Mouse (Mus musculus): ENCODE measurements around the gene Gm38431. TPM values are rescaled to one million over a fixed set of nuclear protein-coding genes. Genes with fewer than 3 reads are reported as not detected.
A peak's percentile ranks its signal among the peaks of the same experiment; 100 is the strongest.

Gene Gm38431
- polyA plus RNA-seq, 1 experiment from 2014 or later, result 0.61 TPM

- Histone ChIP-seq H3K27ac (ENCODE audit: low read depth) (peak overlapping the region; percentile 87), H3K36me3 (replicated peaks; ENCODE audit: insufficient read depth, low read length) (peaks cover 26% of the 10 kb centered on the region), H3K4me2 (ENCODE audit: low read depth, low read length) (peak overlapping the region; percentile 98), H3K9me3 (ENCODE audit: low read length) (no peaks in the 10 kb centered on the region), H3K4me1 (ENCODE audit: insufficient read depth) (peaks cover 57% of the 10 kb centered on the region), H3K9ac (replicated peaks) (peak overlapping the region; percentile 71), H3K4me3 (ENCODE audit: low read depth, low read length) (peak overlapping the region; percentile 55), H3K27me3 (ENCODE audit: insufficient read depth, low read length) (peaks cover 37% of the 10 kb centered on the region)
- DNase-seq (no peak), ATAC-seq (no peak)
- TF ChIP-seq EP300 (IDR thresholded peaks at IDR 0.05; ENCODE audit: low read depth) (no peak), CTCF (IDR thresholded peaks at IDR 0.05; ENCODE audit: low read depth) (no peak)
- WGBS (ENCODE audit: insufficient replicate concordance), result 23% methylated on average over 22 of the region's 22 CpGs
These were observed 61.7 kb downstream of the Gm38431 start for GRCm38 (mm10) chr9:21030055-21030600.

- peak; percentile 90 for DNase-seq
- peak within 1 kb of the TSS; percentile 71 for H3K9ac ChIP-seq (replicated peaks)
- H3K36me3 ChIP-seq (replicated peaks; ENCODE audit: insufficient read depth, low read length), result peaks cover 26% of the 10 kb centered on the region
- WGBS (ENCODE audit: insufficient replicate concordance), result 1% methylated on average over 37 of the region's 37 CpGs
- peak within 1 kb of the TSS; percentile 87 for H3K27ac ChIP-seq (ENCODE audit: low read depth)
- H3K4me2 ChIP-seq (ENCODE audit: low read depth, low read length), result peak within 1 kb of the TSS; percentile 98
- TF ChIP-seq CTCF (IDR thresholded peaks at IDR 0.05; ENCODE audit: low read depth), result peak; percentile 97
- peak; percentile 94 for TF ChIP-seq EP300 (IDR thresholded peaks at IDR 0.05; ENCODE audit: low read depth)
- H3K27me3 ChIP-seq (ENCODE audit: insufficient read depth, low read length), result peaks cover 31% of the 10 kb centered on the region
- H3K9me3 ChIP-seq (ENCODE audit: low read length), result no peaks in the 10 kb centered on the region
- H3K4me1 ChIP-seq (ENCODE audit: insufficient read depth), result peaks cover 54% of the 10 kb centered on the region
- peak; percentile 81 for ATAC-seq
- H3K4me3 ChIP-seq (ENCODE audit: low read depth, low read length), result peak within 1 kb of the TSS; percentile 55
These were observed 62.3 kb downstream of the Gm38431 start, which contains the start of gene Icam4 for GRCm38 (mm10) chr9:21029291-21030054. Gene Icam4 (plus strand): TSS chr9:21029373.

- Histone ChIP-seq H3K36me3 (replicated peaks; ENCODE audit: insufficient read depth, low read length) (peaks cover 27% of the 10 kb centered on the region), H3K27me3 (ENCODE audit: insufficient read depth, low read length) (peaks cover 22% of the 10 kb centered on the region), H3K4me3 (ENCODE audit: low read depth, low read length) (no peak overlapping the region; the same call in 1 of the 2 replicates), H3K9me3 (ENCODE audit: low read length) (no peaks in the 10 kb centered on the region), H3K9ac (replicated peaks) (no peak overlapping the region; the same call in 1 of the 2 replicates), H3K4me2 (ENCODE audit: low read depth, low read length) (peak overlapping the region; percentile 98), H3K27ac (ENCODE audit: low read depth) (peak overlapping the region; percentile 87), H3K4me1 (ENCODE audit: insufficient read depth) (peaks cover 53% of the 10 kb centered on the region)
- TF ChIP-seq CTCF (IDR thresholded peaks at IDR 0.05; ENCODE audit: low read depth), result no peak
- no peak for TF ChIP-seq EP300 (IDR thresholded peaks at IDR 0.05; ENCODE audit: low read depth)
- ATAC-seq, result no peak
- no peak for DNase-seq
- 61% methylated on average over 6 of the region's 6 CpGs for WGBS (ENCODE audit: insufficient replicate concordance)
These were observed 63.2 kb downstream of the Gm38431 start for GRCm38 (mm10) chr9:21028560-21029110.

GRCm38 (mm10) chr9:21027774-21028290 lies 64.0 kb downstream of the Gm38431 start:
- Histone ChIP-seq H3K4me1 (ENCODE audit: insufficient read depth) (peaks cover 45% of the 10 kb centered on the region), H3K9ac (replicated peaks) (no peak overlapping the region), H3K27me3 (ENCODE audit: insufficient read depth, low read length) (peaks cover 14% of the 10 kb centered on the region), H3K4me3 (ENCODE audit: low read depth, low read length) (no peak overlapping the region), H3K9me3 (ENCODE audit: low read length) (no peaks in the 10 kb centered on the region), H3K4me2 (ENCODE audit: low read depth, low read length) (no peak overlapping the region), H3K27ac (ENCODE audit: low read depth) (peak overlapping the region; percentile 22; the same call in 1 of the 2 replicates), H3K36me3 (replicated peaks; ENCODE audit: insufficient read depth, low read length) (peaks cover 29% of the 10 kb centered on the region)
- ATAC-seq, result no peak
- TF ChIP-seq EP300 (IDR thresholded peaks at IDR 0.05; ENCODE audit: low read depth) (no peak), CTCF (IDR thresholded peaks at IDR 0.05; ENCODE audit: low read depth) (no peak)
- WGBS (ENCODE audit: insufficient replicate concordance), result 68% methylated on average over 8 of the region's 8 CpGs
- no peak for DNase-seq

GRCm38 (mm10) chr9:21026849-21027248 lies 64.9 kb downstream of the Gm38431 start:
- DNase-seq, result no peak
- WGBS (ENCODE audit: insufficient replicate concordance), result 94% methylated on average over 12 of the region's 12 CpGs
- Histone ChIP-seq H3K9ac (replicated peaks) (no peak overlapping the region), H3K4me1 (ENCODE audit: insufficient read depth) (peaks cover 36% of the 10 kb centered on the region), H3K4me2 (ENCODE audit: low read depth, low read length) (no peak overlapping the region), H3K4me3 (ENCODE audit: low read depth, low read length) (no peak overlapping the region), H3K27me3 (ENCODE audit: insufficient read depth, low read length) (peaks cover 4% of the 10 kb centered on the region), H3K9me3 (ENCODE audit: low read length) (no peaks in the 10 kb centered on the region), H3K36me3 (replicated peaks; ENCODE audit: insufficient read depth, low read length) (peaks cover 29% of the 10 kb centered on the region), H3K27ac (ENCODE audit: low read depth) (no peak overlapping the region)
- ATAC-seq, result no peak
- TF ChIP-seq CTCF (IDR thresholded peaks at IDR 0.05; ENCODE audit: low read depth), result no peak
- no peak for TF ChIP-seq EP300 (IDR thresholded peaks at IDR 0.05; ENCODE audit: low read depth)

GRCm38 (mm10) chr9:21025258-21025810 lies 66.5 kb downstream of the Gm38431 start:
- no peak overlapping the region for H3K9ac ChIP-seq (replicated peaks)
- no peaks in the 10 kb centered on the region for H3K9me3 ChIP-seq (ENCODE audit: low read length)
- peaks cover 24% of the 10 kb centered on the region for H3K4me1 ChIP-seq (ENCODE audit: insufficient read depth)
- no peak overlapping the region for H3K4me2 ChIP-seq (ENCODE audit: low read depth, low read length)
- no peaks in the 10 kb centered on the region for H3K27me3 ChIP-seq (ENCODE audit: insufficient read depth, low read length)
- no peak for ATAC-seq
- WGBS (ENCODE audit: insufficient replicate concordance), result 75% methylated on average over 19 of the region's 19 CpGs
- no peak overlapping the region for H3K27ac ChIP-seq (ENCODE audit: low read depth)
- peaks cover 42% of the 10 kb centered on the region for H3K36me3 ChIP-seq (replicated peaks; ENCODE audit: insufficient read depth, low read length)
- no peak overlapping the region for H3K4me3 ChIP-seq (ENCODE audit: low read depth, low read length)
- no peak for TF ChIP-seq EP300 (IDR thresholded peaks at IDR 0.05; ENCODE audit: low read depth)
- no peak for TF ChIP-seq CTCF (IDR thresholded peaks at IDR 0.05; ENCODE audit: low read depth)
- no peak for DNase-seq

Data from liver, postnatal 0 days (tissue).